Mouse (Mus musculus): Measurements from ENCODE around the gene Inka1.

GRCm38 (mm10) chr9:107959896-107960295 lies 25.8 kb downstream of the Inka1 start:
- TF ChIP-seq POLR2AphosphoS2 (IDR thresholded peaks at IDR 0.05; ENCODE audit: low read length) (no peak), CTCF (IDR thresholded peaks at IDR 0.05 in 2 of 3, conservative IDR thresholded peaks at IDR 0.05 in 1 of 3; ENCODE audit: control insufficient read depth in 1 of 3, insufficient read depth in 1 of 3, low read depth in 2 of 3, low read length in 3 of 3, poor library complexity in 1 of 3, severe bottlenecking in 1 of 3) (no peak), EP300 (IDR thresholded peaks at IDR 0.05; ENCODE audit: low read depth in 1 of 2, low read length in 2 of 2) (no peak), ELF1 (IDR thresholded peaks at IDR 0.05; ENCODE audit: low read depth, low read length) (no peak), POLR2A (IDR thresholded peaks at IDR 0.05; ENCODE audit: control insufficient read depth in 1 of 2, insufficient read depth in 1 of 2, low read depth in 1 of 2, low read length in 2 of 2, poor library complexity in 1 of 2) (no peak), UBTF (IDR thresholded peaks at IDR 0.05; ENCODE audit: borderline replicate concordance, insufficient read depth, low read depth, low read length) (no peak), TCF12 (IDR thresholded peaks at IDR 0.05; ENCODE audit: low read depth, low read length) (no peak), MXI1 (IDR thresholded peaks at IDR 0.05; ENCODE audit: low read depth, low read length) (no peak), USF1 (IDR thresholded peaks at IDR 0.05; ENCODE audit: low read depth, low read length) (no peak), HCFC1 (IDR thresholded peaks at IDR 0.05; ENCODE audit: low read depth, low read length) (no peak)
